Mouse (Mus musculus): ENCODE results near the gene Nbea. TPM values are rescaled to one million over a fixed set of nuclear protein-coding genes. Genes with fewer than 3 reads are reported as not detected.
"Not testable (repeated sequence)": the region's sequence is repeated elsewhere in the genome, so short reads cannot be mapped to it uniquely, and the experiment has no call there.

The Nbea gene
- total RNA-seq, 2 experiments from 2014 or later, result 22.4 to 26.2 TPM

DNA sequence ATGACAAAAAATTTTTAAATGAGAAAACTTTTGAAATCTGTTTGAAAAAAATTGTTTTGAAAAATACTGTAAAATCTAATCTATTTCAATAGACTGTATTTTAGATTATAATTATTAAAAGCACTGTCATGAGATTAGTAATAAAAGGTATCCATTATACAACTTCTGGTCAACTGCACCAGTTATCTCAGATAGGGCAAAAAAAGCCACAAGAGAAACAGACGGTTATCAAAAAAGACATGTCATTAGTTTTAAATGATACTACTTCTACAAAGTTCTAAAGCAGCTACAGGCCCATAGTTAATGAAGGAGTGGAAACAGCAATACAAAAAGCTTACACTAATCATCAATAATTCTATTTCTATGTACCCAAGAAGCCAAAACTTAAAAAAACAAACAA is 144.0 kb downstream of the Nbea start:
- no peak for DNase-seq

DNA sequence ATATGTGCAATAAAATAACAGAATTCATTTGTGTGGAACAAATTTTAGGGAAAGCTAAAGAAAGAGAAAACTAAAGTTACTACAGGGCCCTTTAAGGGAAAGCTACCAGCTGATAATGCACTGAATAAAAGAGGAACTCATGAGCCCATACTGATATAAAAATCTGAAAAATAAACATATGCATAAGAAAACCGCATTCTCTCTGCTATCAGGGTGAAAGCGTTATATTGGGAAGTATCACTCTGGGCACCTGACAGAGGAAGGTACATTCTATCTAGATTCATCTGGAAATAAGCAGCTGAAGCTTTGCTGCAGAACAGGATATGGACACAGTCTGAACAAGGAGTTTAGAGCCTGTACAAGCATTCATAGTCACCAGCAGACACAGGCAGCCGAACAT is 148.9 kb downstream of the Nbea start:
- no peak for DNase-seq

DNA sequence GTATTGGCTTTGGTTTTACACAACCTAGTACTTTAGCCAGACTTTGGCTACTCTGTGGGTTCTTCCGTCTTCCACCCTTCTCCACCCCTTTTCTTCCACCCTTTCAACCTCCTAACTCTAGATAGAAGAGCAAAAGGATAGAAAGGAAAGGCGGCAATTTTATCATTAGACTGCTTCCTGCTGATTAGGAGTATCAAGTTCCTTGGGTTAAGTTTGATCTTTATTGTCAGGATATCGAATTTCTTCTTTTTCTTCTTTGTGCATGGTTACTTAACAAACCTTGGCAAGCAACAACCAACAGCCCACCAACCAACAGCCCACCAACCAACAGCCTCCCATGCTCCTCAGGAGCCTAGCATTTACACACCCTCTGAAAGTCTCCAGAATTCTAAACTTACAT is 165.0 kb downstream of the Nbea start:
- no peak for DNase-seq

DNA sequence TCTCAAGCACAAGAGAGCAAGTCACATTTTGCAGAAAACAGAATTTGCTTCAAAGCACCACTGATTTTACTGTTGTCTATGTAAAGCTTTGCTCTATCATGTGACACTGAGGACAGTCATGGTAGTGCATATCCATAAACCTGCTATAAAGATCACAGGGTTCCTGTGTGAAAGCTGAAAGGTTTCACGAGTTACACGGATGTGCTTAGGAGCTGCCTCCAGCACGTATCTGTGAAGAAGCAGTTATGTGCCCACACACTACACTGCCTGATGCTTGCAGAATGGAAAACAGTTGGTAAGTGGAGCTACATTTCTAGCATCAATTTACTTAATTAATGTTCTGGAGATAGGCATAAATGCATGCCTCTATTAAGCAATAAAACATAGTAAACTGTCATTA is 172.4 kb downstream of the Nbea start:
- no peak for DNase-seq

DNA sequence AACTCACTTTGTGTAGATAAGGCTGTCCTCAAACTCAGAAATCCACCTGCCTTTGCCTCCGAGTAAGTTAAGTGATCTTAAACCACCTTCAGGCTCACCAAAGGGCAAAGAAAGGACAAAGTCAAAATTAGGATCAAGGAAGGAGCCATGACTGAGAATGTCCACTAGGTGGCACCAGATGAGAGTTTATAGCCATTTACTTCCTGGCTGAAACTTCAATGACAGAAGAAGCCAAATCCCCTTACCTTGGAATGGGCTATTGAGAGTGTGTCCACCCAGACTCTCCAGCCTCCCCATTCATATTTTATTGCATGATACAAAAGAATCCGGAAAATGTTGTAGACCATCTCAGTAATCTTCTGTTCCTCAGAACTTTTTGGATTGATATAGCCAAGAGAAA is 175.5 kb downstream of the Nbea start:
- peak; percentile 8 to 33 for DNase-seq

DNA sequence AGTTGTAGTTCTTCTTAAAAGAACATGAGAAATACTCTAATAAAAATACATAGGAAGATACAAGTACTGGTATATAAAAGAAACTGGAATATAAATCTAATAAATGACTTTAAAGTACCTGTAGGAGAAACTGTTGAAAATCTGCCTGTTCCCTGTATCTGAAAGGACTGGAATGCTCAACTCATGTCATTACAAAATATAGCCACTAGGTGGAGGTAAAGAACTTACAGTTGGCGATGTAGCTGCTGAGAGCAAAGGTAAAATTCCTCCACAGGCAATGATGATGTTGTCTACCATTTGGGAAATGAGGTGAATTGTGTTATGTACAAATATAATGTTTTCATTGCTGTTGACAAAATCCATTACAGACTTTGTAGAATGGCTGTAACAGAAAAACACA is 183.2 kb downstream of the Nbea start:
- DNase-seq, result no peak

DNA sequence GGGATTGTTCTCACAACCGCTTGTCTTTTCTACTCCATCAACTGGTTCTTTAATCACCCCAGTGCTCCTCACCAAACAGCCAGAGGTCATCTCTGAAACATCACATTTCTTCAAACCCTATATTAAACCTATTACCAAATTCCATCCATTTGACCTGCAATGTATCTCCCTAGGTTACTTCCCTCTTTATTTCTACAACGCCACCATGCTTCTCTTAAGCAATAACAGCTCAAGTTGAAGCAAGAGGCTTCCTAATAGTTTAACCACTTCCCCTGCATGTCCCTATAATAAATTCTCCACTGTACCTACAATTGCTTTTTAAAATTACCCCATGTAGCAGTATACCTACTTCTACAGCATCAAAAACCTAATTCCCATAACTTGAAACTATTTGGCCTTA is 205.1 kb downstream of the Nbea start:
- DNase-seq, result no peak

DNA sequence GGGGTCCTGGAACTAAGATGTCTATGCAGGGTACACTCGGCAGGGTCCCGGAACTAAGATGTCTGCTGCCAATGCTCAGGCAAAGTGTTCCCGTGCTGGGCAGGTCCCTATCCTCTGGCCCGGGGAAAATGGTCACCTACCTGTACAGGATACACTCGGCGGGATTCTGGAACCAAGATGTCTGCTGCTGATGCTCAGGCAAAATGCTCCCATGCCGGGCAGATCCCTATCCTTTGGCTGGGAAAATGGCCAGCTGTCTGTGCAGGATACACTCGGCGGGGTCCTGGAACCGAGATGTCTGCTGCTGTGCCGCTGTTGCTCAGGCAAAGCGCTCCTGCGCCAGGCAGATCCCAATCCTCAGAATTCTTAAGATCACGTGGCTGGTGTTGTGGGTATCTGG is 206.5 kb downstream of the Nbea start:
- not testable (repeated sequence) for DNase-seq

DNA sequence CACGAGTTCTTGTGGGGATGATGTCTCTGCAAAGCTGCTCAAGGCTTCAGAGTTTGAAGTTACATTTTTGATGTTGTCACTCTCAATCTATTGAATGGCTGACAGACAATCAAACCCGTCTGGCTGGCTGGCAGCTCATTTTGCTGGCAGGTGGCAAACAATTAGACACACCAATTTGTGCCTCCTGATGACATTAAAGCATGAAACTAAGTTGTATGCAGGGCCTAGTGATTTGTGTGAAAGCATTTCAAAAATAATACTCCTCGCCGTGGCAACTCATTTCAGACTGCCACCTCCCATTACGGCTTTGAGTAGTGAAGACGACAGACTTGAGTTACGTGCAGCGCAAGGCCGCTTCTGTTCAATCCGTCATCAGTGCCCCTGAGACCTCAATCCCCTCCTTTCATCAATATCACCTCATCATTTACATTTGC is 217.8 kb downstream of the Nbea start:
- DNase-seq, result no peak

DNA sequence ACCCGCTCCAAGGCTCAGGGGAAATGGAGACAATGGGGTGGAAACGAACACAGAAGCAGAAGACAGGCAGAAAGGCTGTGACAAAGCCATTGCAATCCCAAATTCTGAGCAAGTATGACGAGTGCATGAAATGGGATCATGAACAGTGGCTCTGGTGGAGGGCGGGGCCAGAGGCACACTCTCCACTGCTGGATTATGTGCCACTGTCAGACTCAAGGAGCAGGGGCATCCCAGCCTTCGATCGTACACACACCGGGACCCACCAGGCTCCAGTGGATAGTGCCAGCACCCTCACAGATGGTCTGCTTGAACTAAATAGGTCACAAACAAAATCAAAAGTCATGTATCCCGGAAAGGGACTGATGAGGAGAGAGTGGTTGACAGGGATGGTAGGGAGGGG is 220.5 kb downstream of the Nbea start:
- DNase-seq, result no peak

DNA sequence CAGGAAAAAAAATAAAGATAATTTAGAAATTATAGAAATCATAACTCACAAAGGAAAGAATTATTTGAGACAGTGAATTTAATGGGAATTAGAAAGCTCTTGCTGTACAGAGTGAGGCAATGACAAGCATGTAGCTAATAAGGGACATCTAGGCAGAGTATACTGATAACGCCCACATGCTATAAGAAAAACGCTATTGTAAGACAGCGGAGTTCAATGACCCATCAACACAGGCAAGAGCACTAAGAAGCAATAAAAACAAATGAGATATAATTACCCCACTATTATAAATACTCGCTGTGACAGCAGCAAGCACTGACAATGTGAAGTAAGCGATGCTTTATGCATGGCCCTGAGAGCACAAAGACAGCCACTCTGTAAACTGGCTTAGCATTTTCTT is 233.5 kb downstream of the Nbea start:
- DNase-seq, result no peak

DNA sequence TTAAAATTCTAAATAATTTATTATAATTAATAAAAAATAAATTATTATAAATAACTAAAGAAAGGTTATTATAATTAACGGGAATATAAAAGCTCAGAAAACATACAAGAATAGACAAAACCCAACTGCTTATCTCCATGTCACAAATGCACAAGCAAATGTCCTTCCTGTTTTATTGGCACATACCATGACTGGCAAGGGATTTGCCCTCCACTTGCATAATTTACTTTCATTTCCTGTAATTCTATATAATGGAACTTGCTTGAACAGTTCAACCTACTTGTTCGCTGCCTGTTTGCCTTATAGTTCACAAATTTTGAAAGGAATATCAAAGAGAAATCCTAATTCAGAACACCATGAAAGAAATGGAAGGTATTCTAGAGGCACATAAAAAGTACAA is 234.4 kb downstream of the Nbea start:
- DNase-seq, result no peak

DNA sequence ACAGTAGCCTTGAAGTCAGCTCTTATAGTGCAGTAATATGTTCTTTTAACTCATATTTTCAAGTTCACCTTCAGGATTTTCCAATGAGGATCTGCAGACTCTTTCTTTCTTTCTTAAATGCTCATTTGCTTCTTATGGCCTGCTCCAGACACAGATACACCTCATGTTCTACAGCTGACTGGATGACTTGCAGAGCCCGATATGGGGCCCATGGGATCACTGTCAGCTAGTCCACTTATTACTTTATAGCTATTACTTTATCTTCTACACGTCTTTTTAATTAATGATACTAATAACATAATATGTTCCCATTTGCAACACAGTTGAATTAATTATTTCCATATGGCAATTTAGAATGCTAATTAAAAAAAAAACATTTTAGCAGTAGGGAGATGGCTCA is 256.2 kb downstream of the Nbea start:
- no peak for DNase-seq

DNA sequence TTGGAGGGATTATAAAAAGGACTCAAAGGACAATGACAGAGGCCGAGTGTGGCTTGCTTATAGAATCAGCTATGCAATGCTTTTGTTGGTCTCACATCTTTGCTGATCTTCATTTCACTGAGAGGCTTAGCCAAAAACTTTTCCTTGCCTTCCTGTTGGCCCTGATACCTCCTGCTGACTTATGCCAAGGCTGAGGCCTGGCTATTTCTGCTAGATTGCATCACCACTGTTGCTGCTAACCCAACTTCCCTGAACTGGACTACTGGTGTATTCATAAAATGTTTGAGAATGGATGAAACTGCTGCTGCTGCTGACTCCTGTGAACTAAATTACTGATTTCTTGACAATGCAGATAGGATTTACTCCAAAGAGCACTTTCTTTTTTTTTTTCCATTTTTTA is 274.2 kb downstream of the Nbea start:
- peak; percentile 17 to 54 for DNase-seq

DNA sequence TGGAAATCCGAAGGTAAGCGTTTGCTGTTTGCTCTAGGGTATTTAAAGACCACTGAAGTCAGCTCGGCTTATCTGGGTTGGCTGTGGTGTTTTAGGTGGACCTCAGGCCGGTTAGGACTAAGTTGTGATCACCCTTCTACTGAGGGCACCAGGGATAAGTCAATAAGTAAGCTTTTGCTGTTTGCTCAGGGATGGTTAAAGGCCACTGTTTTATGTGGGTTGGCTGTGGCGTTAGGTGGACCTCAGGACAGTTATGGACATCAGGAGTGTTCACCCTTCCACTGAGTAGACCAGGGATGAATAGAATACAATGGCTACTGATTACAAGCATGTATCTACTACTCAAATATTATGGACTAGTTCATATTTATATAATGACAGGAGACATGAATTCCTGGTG is 292.9 kb downstream of the Nbea start:
- no peak for DNase-seq

DNA sequence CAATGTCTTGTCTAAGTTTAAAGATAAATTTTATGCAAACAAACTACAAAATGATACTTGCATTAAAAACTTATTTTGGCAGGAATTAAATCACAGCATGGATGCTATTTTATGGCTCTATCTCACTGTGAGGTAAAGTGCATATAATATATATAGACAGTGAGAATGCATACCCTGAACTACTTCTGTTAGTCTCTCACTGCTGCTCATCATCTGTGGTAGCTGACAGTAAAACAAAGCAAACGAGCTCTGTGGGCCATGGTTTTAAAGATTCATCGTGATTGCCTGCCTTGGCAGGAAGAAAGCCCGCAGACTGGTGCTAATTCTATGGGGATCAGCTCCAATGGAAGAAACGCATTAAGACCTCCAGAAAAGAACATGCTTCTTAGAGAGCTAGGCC is 294.3 kb downstream of the Nbea start:
- no peak for DNase-seq

DNA sequence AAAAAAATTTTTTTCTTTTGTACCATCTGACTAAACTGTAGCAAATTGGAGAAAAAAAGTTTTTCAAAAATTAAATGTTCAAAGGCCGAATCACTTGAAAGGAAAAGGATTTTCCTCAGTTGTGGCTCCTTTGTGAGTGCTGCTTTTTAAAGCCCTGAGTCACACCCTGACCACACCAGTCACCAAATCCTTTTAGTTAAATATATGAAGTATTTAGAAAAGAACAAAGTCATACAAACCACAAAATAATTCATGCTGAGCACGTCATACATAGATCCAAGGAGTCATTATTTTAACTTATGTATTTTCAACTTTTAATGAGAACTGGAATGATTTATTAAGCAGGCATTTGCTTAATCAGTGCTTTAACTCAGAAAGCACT is 295.7 kb downstream of the Nbea start:
- DNase-seq, result no peak

DNA sequence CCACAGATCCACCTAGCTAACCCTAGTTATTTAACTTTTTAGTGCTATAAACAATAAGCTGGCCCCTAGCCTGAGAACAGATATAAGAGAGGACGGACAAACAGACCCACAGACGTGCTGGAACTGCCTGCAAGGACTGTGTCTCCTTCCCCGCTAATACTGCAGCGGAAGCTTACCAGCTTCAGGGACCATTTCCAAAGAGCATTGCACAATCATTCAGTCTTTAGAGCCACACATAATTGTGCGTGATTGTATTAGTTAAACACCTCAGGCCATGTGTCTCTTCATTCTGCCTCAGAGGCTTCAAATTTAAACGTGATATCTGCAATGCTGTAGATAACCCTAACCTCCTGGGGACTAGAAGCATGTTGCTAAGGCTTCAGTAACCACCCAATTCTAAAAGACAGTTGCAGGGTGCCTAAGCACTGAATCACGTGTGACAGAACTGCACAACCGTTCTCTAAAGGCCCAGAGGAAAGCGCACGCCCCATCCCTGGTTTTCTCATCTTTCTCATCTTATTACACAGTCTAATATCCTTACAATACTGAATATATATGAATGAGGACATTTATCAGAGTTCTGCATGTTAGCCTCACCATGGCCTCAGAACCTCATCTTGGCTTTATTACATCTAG is 296.2 kb downstream of the Nbea start:
- peak in 1 of 2 experiments; percentile 3 for DNase-seq

DNA sequence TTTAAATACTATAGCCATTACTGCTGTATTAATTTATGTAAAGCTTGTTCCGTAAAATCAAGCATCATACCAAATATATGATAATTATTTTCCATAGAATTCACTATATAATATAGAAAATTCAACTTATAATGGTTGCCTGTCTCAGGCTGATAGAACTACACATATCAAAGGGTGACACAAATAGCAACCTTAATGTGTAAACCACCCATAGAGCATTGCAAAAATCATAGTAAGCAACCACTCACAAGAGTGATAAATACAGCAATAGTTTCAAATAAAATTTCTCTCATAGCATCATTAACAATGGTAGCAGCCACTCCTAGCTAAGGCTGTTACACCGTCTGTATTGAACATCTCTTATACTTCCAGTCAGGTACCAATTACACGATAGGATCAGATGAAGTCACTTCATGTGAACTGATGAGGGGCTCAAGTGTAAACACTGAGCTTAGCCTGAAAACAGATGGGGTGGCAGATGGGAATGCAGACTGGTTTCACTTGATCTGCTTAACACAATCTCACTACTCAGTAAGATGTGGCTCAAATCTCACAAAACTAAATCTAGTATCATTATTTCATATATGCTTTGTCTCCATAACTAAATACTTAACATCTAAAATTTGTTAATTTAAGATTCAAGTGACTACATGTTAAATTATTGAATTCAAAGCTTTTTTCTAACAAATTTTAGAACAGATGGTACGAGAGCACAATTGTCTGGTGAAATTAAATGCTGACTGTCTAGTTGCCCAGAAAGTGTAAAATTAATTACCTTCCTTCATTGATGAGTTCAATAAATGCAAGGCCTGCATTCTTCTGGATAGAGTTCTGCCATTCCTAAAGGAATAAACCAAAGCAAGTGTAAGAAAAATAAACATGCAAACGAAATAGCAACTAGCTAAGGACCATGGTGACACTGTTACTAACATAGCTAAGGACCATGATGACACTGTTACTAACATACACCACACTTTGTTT is 310.3 kb downstream of the Nbea start:
- no peak for DNase-seq

DNA sequence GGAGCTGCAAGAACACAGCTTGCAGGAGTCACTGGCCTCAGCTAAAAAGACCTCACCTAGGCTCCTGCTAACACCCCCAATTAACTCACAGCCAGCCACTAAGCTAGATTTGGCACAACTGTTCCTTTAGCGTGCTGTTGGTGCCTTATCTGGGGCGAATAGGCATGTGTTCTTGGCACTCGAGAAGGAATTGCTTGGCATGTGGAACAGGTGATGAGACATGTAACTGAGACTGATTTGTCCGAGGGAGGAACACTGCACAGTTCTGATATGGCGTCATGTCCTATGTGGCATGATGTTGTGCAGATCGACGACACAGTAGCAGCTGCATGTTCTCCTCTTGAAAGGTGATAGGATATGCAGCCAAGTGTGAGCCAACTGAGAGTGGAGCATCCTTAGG is 331.0 kb downstream of the Nbea start:
- no peak for DNase-seq

DNA sequence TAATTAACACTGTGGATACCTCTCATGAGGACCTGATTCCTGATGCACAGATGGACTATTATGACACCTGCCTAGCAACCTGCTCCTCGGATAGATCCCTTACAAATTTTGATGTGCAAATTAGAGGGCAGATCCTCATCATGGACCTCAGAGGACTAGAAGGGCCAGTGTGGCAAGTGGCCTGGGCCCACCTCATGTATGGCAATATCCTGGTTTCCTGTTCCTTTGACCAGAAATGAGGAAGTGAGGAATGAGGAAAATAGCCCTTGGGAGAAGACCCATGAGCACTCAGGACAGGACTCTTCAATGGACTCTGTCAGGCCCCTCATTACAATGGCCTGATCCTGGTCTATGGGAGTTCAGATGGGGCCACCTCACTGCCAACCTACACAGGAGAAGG is 336.4 kb downstream of the Nbea start:
- DNase-seq, result no peak

DNA sequence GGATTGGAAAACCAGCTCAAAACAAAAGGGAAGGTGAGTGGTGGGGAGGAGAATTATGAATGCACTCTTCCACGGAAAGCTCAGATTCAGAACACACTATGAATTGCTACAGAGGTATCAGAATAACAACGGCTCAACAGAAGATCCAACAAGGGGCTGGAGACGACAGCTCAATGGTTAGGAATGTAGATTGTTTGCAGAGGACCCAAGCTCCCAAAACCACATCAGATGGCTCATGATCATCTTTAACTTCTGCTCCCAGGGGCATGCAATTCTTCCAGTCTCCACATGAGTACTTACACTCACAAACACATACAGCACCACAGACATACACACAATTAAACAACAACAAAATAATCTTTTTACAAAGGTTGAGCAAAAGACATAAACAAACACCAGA is 346.3 kb downstream of the Nbea start:
- no peak for DNase-seq

DNA sequence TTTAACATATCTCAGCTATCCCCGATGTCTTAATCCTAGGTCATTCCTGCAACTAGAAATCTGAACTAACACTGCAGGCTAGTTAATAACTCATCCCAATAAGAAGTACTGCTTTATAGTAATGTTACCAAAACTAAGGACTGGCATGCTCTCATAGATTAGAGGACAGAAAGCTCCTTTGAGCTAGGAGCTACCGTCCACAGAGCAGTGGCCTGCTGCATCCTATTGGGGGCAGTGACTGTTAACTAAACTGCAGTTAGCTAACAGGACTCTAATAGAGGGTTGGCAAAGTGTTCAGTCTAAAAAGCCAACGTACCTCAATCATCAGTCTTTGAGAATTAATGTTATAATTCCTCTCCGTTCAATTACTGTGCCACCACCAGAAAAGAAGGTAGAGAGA is 348.3 kb downstream of the Nbea start:
- no peak for DNase-seq

DNA sequence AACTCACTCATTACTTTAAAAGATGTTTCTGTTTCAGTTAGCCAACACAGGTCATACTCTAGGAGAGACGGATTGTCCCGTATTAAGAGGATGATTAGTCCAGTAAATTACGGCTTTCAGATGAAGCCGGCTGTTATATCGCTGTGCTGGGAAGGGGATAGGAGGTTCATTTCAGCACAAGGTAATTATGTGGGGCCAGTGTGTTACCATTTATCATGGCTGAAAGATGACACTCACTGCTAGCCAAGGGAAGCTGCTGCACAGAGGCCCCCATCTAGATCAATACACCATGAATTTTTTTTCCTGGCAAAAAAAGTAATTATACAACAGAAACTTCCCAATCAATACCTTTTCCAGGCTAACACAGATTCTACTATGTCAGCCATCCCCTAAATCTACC is 353.3 kb downstream of the Nbea start:
- no peak for DNase-seq

Data from adrenal gland, postnatal 36 days (tissue).